Mouse (Mus musculus): ENCODE data around the gene Erp29.

GRCm38 (mm10) chr5:121389691-121390090 lies 62.6 kb downstream of the Erp29 start:
- TF ChIP-seq ZC3H11A (IDR thresholded peaks at IDR 0.05; ENCODE audit: borderline replicate concordance, low read depth, low read length), result no peak
- TF ChIP-seq CHD2 (IDR thresholded peaks at IDR 0.05; ENCODE audit: low read depth, low read length), result no peak
- no peak for TF ChIP-seq MAFK (IDR thresholded peaks at IDR 0.05; ENCODE audit: insufficient read depth, low read depth, low read length)
- no peak for TF ChIP-seq HCFC1 (IDR thresholded peaks at IDR 0.05; ENCODE audit: borderline replicate concordance, insufficient read depth, low read length)
